ENCODE assay signal across 8 mouse cellular contexts in genomic region chr4:129134799-129135585, GRCm38 (mm10). TPM values are rescaled to one million over a fixed set of nuclear protein-coding genes. Genes with fewer than 3 reads are reported as not detected.
DNase-seq lines count a peak whose midpoint lies in the region; ATAC-seq and TF ChIP-seq lines count a peak whose summit lies in the region.

No protein-coding gene starts in this region.

- H3K27ac ChIP-seq in cerebellum, adult 2 months (ENCODE audit: insufficient read depth, low read length) = peak overlapping the region; percentile 100
- no peak overlapping the region for H3K27ac ChIP-seq in forebrain, postnatal 0 days (ENCODE audit: low read depth, low read length)
- H3K27ac ChIP-seq in hindbrain, embryonic 14.5 days = no peak overlapping the region
- H3K27ac ChIP-seq in midbrain, embryonic 16.5 days (ENCODE audit: low read length) = no peak overlapping the region
- H3K27ac ChIP-seq in stomach, postnatal 0 days (replicated peaks) = no peak overlapping the region

- no peaks in the 10 kb centered on the region for H3K27me3 ChIP-seq in cerebellum, adult 2 months (ENCODE audit: control insufficient read depth, insufficient read depth, low read length)
- H3K27me3 ChIP-seq in forebrain, postnatal 0 days (ENCODE audit: insufficient read depth, low read length) = 0 out of 2 replicates have a peak, but pooled peaks cover 3% of the 10 kb centered on the region
- H3K27me3 ChIP-seq in hindbrain, embryonic 14.5 days (ENCODE audit: control insufficient read depth, insufficient read depth, low read length) = peaks cover 10% of the 10 kb centered on the region
- peaks cover 7% of the 10 kb centered on the region; the same call in 1 of the 2 replicates for H3K27me3 ChIP-seq in midbrain, embryonic 16.5 days (ENCODE audit: control insufficient read depth, insufficient read depth, low read depth, low read length)
- H3K27me3 ChIP-seq in stomach, postnatal 0 days (ENCODE audit: control insufficient read depth, insufficient read depth, low read length) = no peaks in the 10 kb centered on the region

- no peak overlapping the region for H3K9ac ChIP-seq in forebrain, postnatal 0 days
- H3K9ac ChIP-seq in hindbrain, embryonic 14.5 days = peak overlapping the region; percentile 18; the same call in 1 of the 2 replicates
- H3K9ac ChIP-seq in midbrain, embryonic 16.5 days (ENCODE audit: low read depth, low read length) = no peak overlapping the region
- H3K9ac ChIP-seq in stomach, postnatal 0 days (ENCODE audit: low read length) = no peak overlapping the region

- 3% methylated on average over 15 of the region's 15 CpGs for WGBS in cerebellum, adult 2 months
- WGBS in forebrain, postnatal 0 days = 12% methylated on average over 15 of the region's 15 CpGs
- 8% methylated on average over 15 of the region's 15 CpGs for WGBS in hindbrain, embryonic 14.5 days
- 13% methylated on average over 15 of the region's 15 CpGs for WGBS in midbrain, embryonic 16.5 days
- WGBS in stomach, postnatal 0 days = 11% methylated on average over 15 of the region's 15 CpGs

- peak; percentile 81 for TF ChIP-seq CTCF in cerebellum, adult 2 months (IDR thresholded peaks at IDR 0.05; ENCODE audit: borderline replicate concordance, insufficient read depth, low read depth, low read length)
- peak; percentile 85 for TF ChIP-seq CTCF in forebrain, postnatal 0 days (IDR thresholded peaks at IDR 0.05; ENCODE audit: low read depth)
- TF ChIP-seq CTCF in stomach, postnatal 0 days (IDR thresholded peaks at IDR 0.05; ENCODE audit: low read depth) = peak; percentile 89

- no peaks in the 10 kb centered on the region for H3K36me3 ChIP-seq in forebrain, postnatal 0 days (ENCODE audit: insufficient read depth)
- no peaks in the 10 kb centered on the region for H3K36me3 ChIP-seq in hindbrain, embryonic 14.5 days (replicated peaks; ENCODE audit: control insufficient read depth, insufficient read depth)
- H3K36me3 ChIP-seq in midbrain, embryonic 16.5 days (ENCODE audit: control insufficient read depth, insufficient read depth, low read length) = no peaks in the 10 kb centered on the region
- no peaks in the 10 kb centered on the region for H3K36me3 ChIP-seq in stomach, postnatal 0 days (ENCODE audit: control insufficient read depth, insufficient read depth, low read length)

- H3K4me2 ChIP-seq in forebrain, postnatal 0 days (ENCODE audit: low read depth) = peak overlapping the region; percentile 28; the same call in 1 of the 2 replicates
- H3K4me2 ChIP-seq in hindbrain, embryonic 14.5 days (replicated peaks) = peak overlapping the region; percentile 20; the same call in 1 of the 2 replicates
- peak overlapping the region; percentile 26; the same call in 1 of the 2 replicates for H3K4me2 ChIP-seq in midbrain, embryonic 16.5 days (ENCODE audit: low read length)
- peak overlapping the region; percentile 27 for H3K4me2 ChIP-seq in stomach, postnatal 0 days (replicated peaks; ENCODE audit: low read depth)

- TF ChIP-seq EP300 in stomach, postnatal 0 days (optimal IDR thresholded peaks at IDR 0.05) = no peak

- TF ChIP-seq POLR2A in cerebellum, adult 2 months (IDR thresholded peaks at IDR 0.05; ENCODE audit: borderline replicate concordance, insufficient read depth, low read length) = peak; percentile 39; the same call in 1 of the 2 replicates

- H3K4me3 ChIP-seq in cerebellum, adult 2 months (replicated peaks; ENCODE audit: insufficient read depth, low read depth, low read length) = peak overlapping the region; percentile 92
- no peak overlapping the region for H3K4me3 ChIP-seq in forebrain, postnatal 0 days (ENCODE audit: low read depth, low read length)
- H3K4me3 ChIP-seq in hindbrain, embryonic 14.5 days (replicated peaks; ENCODE audit: low read length) = no peak overlapping the region
- no peak overlapping the region for H3K4me3 ChIP-seq in midbrain, embryonic 16.5 days (ENCODE audit: low read depth, low read length)
- H3K4me3 ChIP-seq in stomach, postnatal 0 days (ENCODE audit: low read depth, low read length) = no peak overlapping the region

- ATAC-seq in forebrain, postnatal 0 days = peak; percentile 56; the same call in 1 of the 2 replicates
- ATAC-seq in hindbrain, embryonic 14.5 days (ENCODE audit: low FRiP score) = no peak
- no peak for ATAC-seq in midbrain, embryonic 16.5 days
- no peak; the same call in 1 of the 2 replicates for ATAC-seq in stomach, postnatal 0 days (ENCODE audit: low FRiP score, low TSS enrichment)

- peaks cover 36% of the 10 kb centered on the region for H3K4me1 ChIP-seq in cerebellum, adult 2 months (ENCODE audit: control insufficient read depth, insufficient read depth, low read length)
- peaks cover 11% of the 10 kb centered on the region; the same call in 1 of the 2 replicates for H3K4me1 ChIP-seq in forebrain, postnatal 0 days (ENCODE audit: insufficient read depth)
- H3K4me1 ChIP-seq in hindbrain, embryonic 14.5 days (replicated peaks; ENCODE audit: control insufficient read depth, insufficient read depth, low read length) = peaks cover 19% of the 10 kb centered on the region; the same call in 1 of the 2 replicates
- peaks cover 16% of the 10 kb centered on the region for H3K4me1 ChIP-seq in midbrain, embryonic 16.5 days (ENCODE audit: control insufficient read depth, insufficient read depth, low read length)
- H3K4me1 ChIP-seq in stomach, postnatal 0 days (replicated peaks; ENCODE audit: control insufficient read depth, insufficient read depth) = no peaks in the 10 kb centered on the region

- DNase-seq in ovary, postnatal 14 days (ENCODE audit: low spot score) = peak; percentile 81
- DNase-seq in ovary, adult 18-20 months (ENCODE audit: low spot score) = no peak
- DNase-seq in cerebellum, adult 2 months = peak; percentile 83 to 91
- DNase-seq in forebrain, postnatal 0 days = peak; percentile 82
- peak; percentile 85 for DNase-seq in hindbrain, embryonic 14.5 days (ENCODE audit: low spot score)
- peak; percentile 79 for DNase-seq in liver
- DNase-seq in stomach, postnatal 0 days (ENCODE audit: low spot score) = peak; percentile 76

- H3K9me3 ChIP-seq in forebrain, postnatal 0 days (ENCODE audit: low read length) = no peaks in the 10 kb centered on the region
- H3K9me3 ChIP-seq in hindbrain, embryonic 14.5 days (ENCODE audit: control insufficient read depth, low read length) = no peaks in the 10 kb centered on the region
- no peaks in the 10 kb centered on the region for H3K9me3 ChIP-seq in midbrain, embryonic 16.5 days (replicated peaks; ENCODE audit: control insufficient read depth, low read length, poor library complexity, severe bottlenecking)
- H3K9me3 ChIP-seq in stomach, postnatal 0 days (ENCODE audit: control insufficient read depth, low read length) = no peaks in the 10 kb centered on the region

RNA-seq across cellular contexts. Expression of gene Fndc5, which starts 1.8 kb away (rescaled TPM):
- polyA plus RNA-seq in cerebellum, adult 2 months (2012; rRNA removed) = 192 TPM in 2 replicates
- 10.3 and 11.6 TPM in 2 replicates for total RNA-seq in forebrain, postnatal 0 days (2014; rRNA removed)
- polyA plus RNA-seq in forebrain, postnatal 0 days (2015; fragmentation: Nextera tagmentation; extraction: Ambion mirVana) = 5.8 and 8.3 TPM in 2 replicates
- 14.5 and 15.4 TPM in 2 replicates for polyA plus RNA-seq in hindbrain, embryonic 14.5 days (2014; fragmentation: Nextera tagmentation; extraction: Ambion mirVana)
- polyA plus RNA-seq in midbrain, embryonic 16.5 days (2015; fragmentation: Nextera tagmentation; extraction: Ambion mirVana) = 5.9 and 6.2 TPM in 2 replicates
- polyA plus RNA-seq in stomach, postnatal 0 days (2015; fragmentation: Nextera tagmentation; extraction: Ambion mirVana) = 2.0 and 2.4 TPM in 2 replicates

RNA-seq across cellular contexts. Expression of gene Hpca, which starts 13.2 kb away (rescaled TPM):
- 148 and 176 TPM in 2 replicates for polyA plus RNA-seq in cerebellum, adult 2 months (2012; rRNA removed)
- total RNA-seq in forebrain, postnatal 0 days (2014; rRNA removed) = 129 and 214 TPM in 2 replicates
- polyA plus RNA-seq in forebrain, postnatal 0 days (2015; fragmentation: Nextera tagmentation; extraction: Ambion mirVana) = 110 and 128 TPM in 2 replicates
- polyA plus RNA-seq in hindbrain, embryonic 14.5 days (2014; fragmentation: Nextera tagmentation; extraction: Ambion mirVana) = 56.2 and 68.7 TPM in 2 replicates
- polyA plus RNA-seq in midbrain, embryonic 16.5 days (2015; fragmentation: Nextera tagmentation; extraction: Ambion mirVana) = 85.5 and 130 TPM in 2 replicates
- 0.91 and 0.99 TPM in 2 replicates for polyA plus RNA-seq in stomach, postnatal 0 days (2015; fragmentation: Nextera tagmentation; extraction: Ambion mirVana)

RNA-seq across cellular contexts. Expression of gene Tmem54, which starts 29.6 kb away (rescaled TPM):
- 0.16 TPM in 2 replicates for polyA plus RNA-seq in cerebellum, adult 2 months (2012; rRNA removed)
- not detected in 2 replicates for total RNA-seq in forebrain, postnatal 0 days (2014; rRNA removed)
- polyA plus RNA-seq in forebrain, postnatal 0 days (2015; fragmentation: Nextera tagmentation; extraction: Ambion mirVana) = not detected in 2 replicates
- 0.33 TPM in 1 of 2 replicates, not detected in the other for polyA plus RNA-seq in hindbrain, embryonic 14.5 days (2014; fragmentation: Nextera tagmentation; extraction: Ambion mirVana)
- polyA plus RNA-seq in midbrain, embryonic 16.5 days (2015; fragmentation: Nextera tagmentation; extraction: Ambion mirVana) = not detected in 2 replicates
- polyA plus RNA-seq in stomach, postnatal 0 days (2015; fragmentation: Nextera tagmentation; extraction: Ambion mirVana) = 106 and 115 TPM in 2 replicates

RNA-seq across cellular contexts. Expression of gene S100pbp, which starts 54.5 kb away (rescaled TPM):
- polyA plus RNA-seq in cerebellum, adult 2 months (2012; rRNA removed) = 28.5 and 31.3 TPM in 2 replicates
- 41.4 and 52.2 TPM in 2 replicates for total RNA-seq in forebrain, postnatal 0 days (2014; rRNA removed)
- polyA plus RNA-seq in forebrain, postnatal 0 days (2015; fragmentation: Nextera tagmentation; extraction: Ambion mirVana) = 11.0 and 15.6 TPM in 2 replicates
- 17.3 and 19.3 TPM in 2 replicates for polyA plus RNA-seq in hindbrain, embryonic 14.5 days (2014; fragmentation: Nextera tagmentation; extraction: Ambion mirVana)
- polyA plus RNA-seq in midbrain, embryonic 16.5 days (2015; fragmentation: Nextera tagmentation; extraction: Ambion mirVana) = 27.0 and 28.0 TPM in 2 replicates
- polyA plus RNA-seq in stomach, postnatal 0 days (2015; fragmentation: Nextera tagmentation; extraction: Ambion mirVana) = 3.7 and 4.5 TPM in 2 replicates

RNA-seq across cellular contexts. Expression of gene Yars, which starts 54.6 kb away (rescaled TPM):
- 104 and 107 TPM in 2 replicates for polyA plus RNA-seq in cerebellum, adult 2 months (2012; rRNA removed)
- total RNA-seq in forebrain, postnatal 0 days (2014; rRNA removed) = 97.7 and 119 TPM in 2 replicates
- polyA plus RNA-seq in forebrain, postnatal 0 days (2015; fragmentation: Nextera tagmentation; extraction: Ambion mirVana) = 108 and 120 TPM in 2 replicates
- polyA plus RNA-seq in hindbrain, embryonic 14.5 days (2014; fragmentation: Nextera tagmentation; extraction: Ambion mirVana) = 111 and 118 TPM in 2 replicates
- polyA plus RNA-seq in midbrain, embryonic 16.5 days (2015; fragmentation: Nextera tagmentation; extraction: Ambion mirVana) = 111 and 116 TPM in 2 replicates
- polyA plus RNA-seq in stomach, postnatal 0 days (2015; fragmentation: Nextera tagmentation; extraction: Ambion mirVana) = 41.3 and 44.2 TPM in 2 replicates

Comparison
In these comparisons a context has a peak if more than half of its experiments do, and no peak if none do; other contexts are left out.
1. RNA of gene Fndc5, which starts 1.8 kb away (polyA plus RNA-seq): 192 TPM in cerebellum, adult 2 months; 14.5 to 15.4 TPM in hindbrain, embryonic 14.5 days, 5.8 to 8.3 TPM in forebrain, postnatal 0 days, 5.9 to 6.2 TPM in midbrain, embryonic 16.5 days and 2.0 to 2.4 TPM in stomach, postnatal 0 days; every median in the first group is over 10 times any median in the second.
2. RNA of gene Hpca, which starts 13.2 kb away (polyA plus RNA-seq): 148 to 176 TPM in cerebellum, adult 2 months, 85.5 to 130 TPM in midbrain, embryonic 16.5 days, 110 to 128 TPM in forebrain, postnatal 0 days and 56.2 to 68.7 TPM in hindbrain, embryonic 14.5 days; 0.91 to 0.99 TPM in stomach, postnatal 0 days; every median in the first group is over 10 times any median in the second.
3. RNA of gene Tmem54, which starts 29.6 kb away (polyA plus RNA-seq): 106 to 115 TPM in stomach, postnatal 0 days; 0.16 TPM in cerebellum, adult 2 months, not detected in midbrain, embryonic 16.5 days, not detected in forebrain, postnatal 0 days and 0.33 TPM in hindbrain, embryonic 14.5 days; every median in the first group is over 10 times any median in the second.
4. Peak in every context shown above with its lines, with median percentiles within 50 percentile points of each other: CTCF ChIP-seq and H3K4me2 ChIP-seq.